Mouse (Mus musculus) forebrain, postnatal 0 days (tissue): Measurements from ENCODE around the gene Pnliprp2. TPM values are rescaled to one million over a fixed set of nuclear protein-coding genes. Genes with fewer than 3 reads are reported as not detected.

ENCODE experiments used
- ATAC-seq: fragments of 200-750 bp; cut with Nextera tagmentation; 2 replicates; pipeline ENCODE4 v1.8.0; 2017; ENCODE audit warnings: mild to moderate bottlenecking, moderate library complexity
- DNase-seq: peaks from one replicate; pipeline ENCODE4 v3.0.0-alpha.2; 2015
- H3K27ac ChIP-seq: fragments of 300-500 bp; sonication (generic); 2 replicates; pipeline ENCODE4 v1.5.1; 2014; ENCODE audit warnings: low read depth, mild to moderate bottlenecking, antibody characterized with exemption, low read length, moderate library complexity, mixed read lengths
- H3K27me3 ChIP-seq: fragments of 300-500 bp; sonication (generic); 2 replicates; pipeline ENCODE4 v1.6.1; 2014; ENCODE audit warnings: mild to moderate bottlenecking, low read length, mixed read lengths; ENCODE audit not compliant: insufficient read depth
- H3K36me3 ChIP-seq: fragments of 300-500 bp; sonication (generic); 2 replicates; pipeline ENCODE4 v1.6.1; 2014; ENCODE audit warnings: mild to moderate bottlenecking, moderate library complexity; ENCODE audit not compliant: insufficient read depth
- H3K4me1 ChIP-seq: fragments of 300-500 bp; sonication (generic); 2 replicates; pipeline ENCODE4 v1.6.1; 2014; ENCODE audit warnings: antibody characterized with exemption; ENCODE audit not compliant: insufficient read depth
- H3K4me2 ChIP-seq: fragments of 300-500 bp; sonication (generic); 2 replicates; pipeline ENCODE4 v1.6.1; 2014; ENCODE audit warnings: low read depth, mild to moderate bottlenecking, moderate library complexity
- H3K4me3 ChIP-seq: fragments of 300-500 bp; sonication (generic); 2 replicates; pipeline ENCODE4 v1.5.1; 2014; ENCODE audit warnings: low read depth, low read length, mixed read lengths
- H3K9ac ChIP-seq: fragments of 300-500 bp; sonication (generic); 2 replicates; pipeline ENCODE4 v1.6.1; 2014; ENCODE audit warnings: mild to moderate bottlenecking
- H3K9me3 ChIP-seq: fragments of 300-500 bp; sonication (generic); 2 replicates; pipeline ENCODE4 v1.6.1; 2016; ENCODE audit warnings: low read length
- CTCF ChIP-seq: sonication (generic); IDR thresholded peaks from 2 replicates; pipeline ENCODE4 v1.5.1; 2016; ENCODE audit warnings: antibody characterized with exemption, control low read depth, low read depth
- WGBS: fragments of 180-500 bp; shearing (Covaris S2); extraction: QIAGEN DNeasy Blood & Tissue Kit; methylation state at CpG from one replicate; pipeline ENCODE4 v1.1.7; 2014; 5-methylcytosine and 5-hydroxymethylcytosine counted together
- polyA plus RNA-seq: library from polyadenylated mRNA; unstranded; fragments of >200 nt; fragmentation: Nextera tagmentation; extraction: Ambion mirVana; gene quantifications from 2 replicates; pipeline ENCODE4 v1.2.1, GENCODE M21; 2015
- total RNA-seq: library from RNA; depleted of rRNA; stranded (reverse); fragments of >200 nt; gene quantifications from 2 replicates; pipeline ENCODE4 v1.2.3, GENCODE M21; 2014

Gene Pnliprp2
- total and polyA plus RNA-seq, 2 experiments from 2014 or later = not detected

DNA sequence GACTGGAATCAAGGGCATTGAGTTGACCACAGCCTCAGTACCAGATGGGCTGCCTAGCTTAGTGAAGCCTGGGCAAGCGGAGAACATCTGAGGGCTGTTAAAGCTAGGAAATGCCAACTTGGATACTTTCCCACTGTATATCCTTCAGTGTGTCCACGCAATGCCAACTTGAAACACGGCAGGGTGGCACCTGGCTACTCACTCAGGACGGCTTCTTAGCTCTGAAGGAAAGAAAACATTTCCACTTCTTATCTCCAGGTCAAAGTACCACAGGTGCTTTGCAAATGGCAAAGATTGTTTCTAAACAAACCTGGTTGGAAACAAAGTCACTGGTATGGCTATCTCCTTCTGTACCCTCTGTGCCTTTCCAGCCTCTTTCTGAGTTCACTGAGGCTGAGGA, 648 bp upstream of the Pnliprp2 start:
- no peak for TF ChIP-seq CTCF
- H3K9me3 ChIP-seq = no peaks in the 10 kb centered on the region
- no peaks in the 10 kb centered on the region for H3K27me3 ChIP-seq
- no peak overlapping the region for H3K4me3 ChIP-seq
- no peak for ATAC-seq
- WGBS = 84% methylated on average over 4 of the region's 4 CpGs
- H3K4me2 ChIP-seq = no peak overlapping the region
- 0 out of 2 replicates have a peak, but pooled peaks cover 4% of the 10 kb centered on the region for H3K4me1 ChIP-seq
- H3K27ac ChIP-seq = no peak overlapping the region
- no peak for DNase-seq
- no peaks in the 10 kb centered on the region for H3K36me3 ChIP-seq
- no peak overlapping the region for H3K9ac ChIP-seq

DNA sequence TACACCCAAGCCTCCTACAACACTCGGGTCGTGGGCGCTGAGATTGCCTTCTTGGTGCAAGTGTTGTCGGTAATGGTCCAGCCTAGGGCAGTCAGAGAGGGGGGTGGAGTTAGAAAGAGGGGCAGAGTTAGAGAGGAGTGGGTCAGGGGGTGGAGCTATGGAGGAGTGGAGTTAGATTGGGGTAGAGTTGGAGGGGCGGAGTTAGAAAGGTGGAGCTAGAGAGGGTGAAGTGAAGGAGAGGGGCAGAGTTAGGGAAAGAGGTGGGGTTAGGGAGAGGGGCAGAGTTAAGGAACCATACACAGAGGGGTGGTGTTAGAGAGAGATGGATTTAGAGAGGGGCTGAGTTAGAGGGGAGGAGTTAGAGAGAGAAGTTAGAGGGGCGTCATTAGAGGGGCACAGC, 2.8 kb downstream of the Pnliprp2 start:
- DNase-seq (no peak), ATAC-seq (peak; percentile 47)
- no peak overlapping the region for H3K27ac ChIP-seq
- H3K36me3 ChIP-seq = no peaks in the 10 kb centered on the region
- TF ChIP-seq CTCF = no peak
- WGBS = 37% methylated on average over 6 of the region's 6 CpGs
- H3K9me3 ChIP-seq = no peaks in the 10 kb centered on the region
- H3K9ac ChIP-seq = no peak overlapping the region
- H3K4me2 ChIP-seq = no peak overlapping the region
- no peak overlapping the region for H3K4me3 ChIP-seq
- 0 out of 2 replicates have a peak, but pooled peaks cover 4% of the 10 kb centered on the region for H3K4me1 ChIP-seq
- H3K27me3 ChIP-seq = no peaks in the 10 kb centered on the region

DNA sequence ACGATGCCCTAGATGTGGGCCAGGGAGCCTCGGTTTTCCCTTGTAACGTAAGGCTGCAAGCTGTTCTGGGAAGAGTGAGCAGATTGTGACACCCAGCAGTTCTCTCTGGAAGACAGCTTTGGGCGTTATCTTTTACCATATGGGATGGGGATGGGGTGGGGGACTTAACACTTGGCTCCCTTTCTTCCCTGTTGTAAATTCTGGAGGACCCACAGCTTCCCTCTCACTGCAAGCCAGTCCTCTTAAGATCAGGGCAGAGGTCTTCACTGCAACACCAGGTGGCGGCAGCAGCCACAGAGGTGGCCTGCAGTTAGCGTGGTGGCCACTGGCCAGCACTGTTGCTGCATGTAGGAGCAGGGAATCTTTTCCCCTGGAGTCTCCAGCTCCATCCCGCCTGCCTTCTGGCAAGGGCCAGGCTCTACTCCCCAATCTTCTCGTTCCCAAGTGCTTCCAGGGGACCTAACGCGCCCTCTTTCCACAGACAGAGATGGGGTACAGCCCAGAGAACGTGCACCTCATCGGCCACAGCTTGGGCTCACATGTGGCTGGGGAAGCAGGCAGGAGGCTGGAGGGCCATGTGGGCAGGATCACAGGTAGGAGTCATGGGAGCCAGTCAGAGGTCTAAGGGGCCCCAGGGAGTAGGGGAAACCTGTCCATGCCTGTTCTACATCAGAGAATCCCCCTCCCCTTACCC, 3.5 kb downstream of the Pnliprp2 start:
- Histone ChIP-seq H3K9me3 (no peaks in the 10 kb centered on the region), H3K9ac (no peak overlapping the region), H3K4me1 (0 out of 2 replicates have a peak, but pooled peaks cover 4% of the 10 kb centered on the region), H3K27me3 (no peaks in the 10 kb centered on the region), H3K27ac (peak overlapping the region; percentile 6), H3K4me2 (peak overlapping the region; percentile 2; the same call in 1 of the 2 replicates), H3K4me3 (no peak overlapping the region), H3K36me3 (no peaks in the 10 kb centered on the region)
- TF ChIP-seq CTCF = peak; percentile 93
- ATAC-seq (peak; percentile 92), DNase-seq (peak; percentile 85)
- 13% methylated on average over 12 of the region's 12 CpGs for WGBS

DNA sequence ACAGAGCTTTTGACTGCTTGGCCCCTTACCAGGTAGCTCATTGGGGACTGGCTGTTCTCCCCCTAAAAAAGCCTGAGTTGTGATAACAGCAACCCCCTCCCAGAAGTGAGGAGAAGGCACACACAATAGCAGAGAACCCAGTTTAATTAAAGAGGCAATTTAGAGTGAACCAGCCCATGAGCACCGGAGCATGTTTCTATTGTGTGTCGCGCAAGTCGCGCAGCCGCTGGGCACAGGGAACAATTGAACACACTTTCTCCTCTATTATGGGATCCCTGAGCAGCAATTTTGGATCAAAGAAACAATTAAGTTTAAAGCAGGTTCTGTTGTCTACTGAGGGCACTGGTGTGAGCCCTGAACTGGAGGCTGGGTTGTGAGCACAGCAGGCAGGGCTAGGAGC, 7.8 kb downstream of the Pnliprp2 start:
- H3K4me2 ChIP-seq = no peak overlapping the region
- 15% methylated on average over 6 of the region's 6 CpGs for WGBS
- no peak overlapping the region for H3K27ac ChIP-seq
- no peak for TF ChIP-seq CTCF
- no peaks in the 10 kb centered on the region for H3K9me3 ChIP-seq
- no peaks in the 10 kb centered on the region for H3K36me3 ChIP-seq
- no peak overlapping the region for H3K9ac ChIP-seq
- H3K27me3 ChIP-seq = no peaks in the 10 kb centered on the region
- DNase-seq (no peak), ATAC-seq (no peak)
- H3K4me3 ChIP-seq = no peak overlapping the region
- 0 out of 2 replicates have a peak, but pooled peaks cover 4% of the 10 kb centered on the region for H3K4me1 ChIP-seq

DNA sequence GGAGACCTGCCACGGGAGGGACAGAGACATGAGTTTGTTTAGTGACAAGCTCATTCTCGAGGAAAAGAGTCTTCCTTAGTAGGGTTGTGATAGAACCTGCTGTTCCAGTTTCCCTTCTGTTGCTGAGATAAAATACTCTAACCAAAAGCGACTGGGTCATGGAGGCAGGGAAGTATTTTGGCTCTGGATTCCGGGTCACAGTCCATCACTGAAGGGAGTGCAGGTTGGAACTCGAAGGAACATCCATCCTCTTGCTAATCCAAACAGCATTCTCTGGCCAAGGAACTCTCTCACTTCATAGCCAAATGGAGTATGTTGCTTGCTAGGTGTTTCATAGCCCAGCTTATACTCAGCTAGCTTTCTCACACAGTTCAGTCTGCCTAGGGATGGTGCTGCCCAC, 16.9 kb downstream of the Pnliprp2 start:
- H3K36me3 ChIP-seq = no peaks in the 10 kb centered on the region
- H3K9me3 ChIP-seq = no peaks in the 10 kb centered on the region
- no peak overlapping the region for H3K4me3 ChIP-seq
- no peak overlapping the region for H3K4me2 ChIP-seq
- ATAC-seq (no peak), DNase-seq (no peak)
- no peaks in the 10 kb centered on the region for H3K4me1 ChIP-seq
- no peak overlapping the region for H3K9ac ChIP-seq
- no peak for TF ChIP-seq CTCF
- no peak overlapping the region for H3K27ac ChIP-seq
- 76% methylated on average over 5 of the region's 5 CpGs for WGBS
- H3K27me3 ChIP-seq = no peaks in the 10 kb centered on the region

DNA sequence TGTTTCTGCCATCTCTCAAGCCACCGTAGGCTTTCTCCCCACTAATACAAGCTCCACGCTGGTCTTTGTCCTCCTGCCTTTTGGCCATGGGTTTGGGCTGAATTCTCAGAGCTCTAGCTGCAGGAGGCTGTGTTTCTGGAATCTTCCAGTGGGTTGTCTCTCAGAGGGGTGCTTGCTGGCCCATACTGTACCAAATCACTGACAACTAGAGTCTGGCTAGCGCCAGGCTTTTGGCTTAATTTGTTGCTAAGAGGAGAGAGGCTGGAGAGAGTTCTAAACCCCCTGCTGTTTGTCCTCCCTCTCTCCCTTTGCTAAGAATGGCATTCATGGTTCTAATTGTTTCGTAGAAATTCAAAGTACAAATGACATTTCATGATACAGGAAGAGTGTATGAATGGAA, 22.0 kb downstream of the Pnliprp2 start:
- H3K36me3 ChIP-seq = no peaks in the 10 kb centered on the region
- 18% methylated on average over 4 of the region's 4 CpGs for WGBS
- H3K4me1 ChIP-seq = peaks cover 5% of the 10 kb centered on the region; the same call in 1 of the 2 replicates
- ATAC-seq = peak; percentile 70; the same call in 1 of the 2 replicates
- no peaks in the 10 kb centered on the region for H3K27me3 ChIP-seq
- no peaks in the 10 kb centered on the region for H3K9me3 ChIP-seq
- H3K27ac ChIP-seq = no peak overlapping the region
- no peak overlapping the region; the same call in 1 of the 2 replicates for H3K9ac ChIP-seq
- no peak overlapping the region for H3K4me3 ChIP-seq
- no peak overlapping the region for H3K4me2 ChIP-seq
- TF ChIP-seq CTCF = no peak
- DNase-seq = peak; percentile 26

DNA sequence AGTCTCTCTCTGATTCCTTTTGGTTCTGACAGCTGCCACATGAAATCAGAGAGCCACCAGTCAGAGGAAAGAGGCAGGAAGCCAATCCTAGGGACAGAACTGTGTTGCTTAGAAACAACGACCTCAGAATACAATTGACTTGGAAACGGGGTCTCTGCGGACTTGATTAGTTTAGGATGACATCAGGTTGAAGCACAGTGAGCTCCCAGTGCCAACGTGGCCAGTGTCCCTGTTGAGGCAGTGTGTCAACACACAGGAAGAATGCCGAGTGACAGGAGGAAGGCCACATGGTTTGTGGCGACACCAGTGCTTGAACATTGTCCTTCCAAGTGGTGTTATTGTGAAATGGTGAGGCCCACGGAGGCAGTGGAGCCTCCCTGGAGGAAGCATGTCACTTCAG, 24.4 kb downstream of the Pnliprp2 start:
- H3K4me3 ChIP-seq = no peak overlapping the region
- no peak overlapping the region for H3K4me2 ChIP-seq
- H3K27ac ChIP-seq = peak overlapping the region; percentile 9; the same call in 1 of the 2 replicates
- peaks cover 5% of the 10 kb centered on the region; the same call in 1 of the 2 replicates for H3K4me1 ChIP-seq
- no peak overlapping the region for H3K9ac ChIP-seq
- H3K27me3 ChIP-seq = no peaks in the 10 kb centered on the region
- 21% methylated on average over 7 of the region's 7 CpGs for WGBS
- DNase-seq (peak; percentile 62), ATAC-seq (peak; percentile 84)
- H3K9me3 ChIP-seq = no peaks in the 10 kb centered on the region
- no peaks in the 10 kb centered on the region for H3K36me3 ChIP-seq
- no peak for TF ChIP-seq CTCF
